Mouse (Mus musculus) megakaryocyte, embryonic 14.5 days (primary cell): ENCODE data around the gene Six5. TPM values are rescaled to one million over a fixed set of nuclear protein-coding genes. Genes with fewer than 3 reads are reported as not detected.
A peak's percentile ranks its signal among the peaks of the same experiment; 100 is the strongest.

ENCODE experiments used
- H3K27me3 ChIP-seq: replicated peaks from 2 replicates; pipeline ENCODE3; 2012; ENCODE audit warnings: inconsistent platforms
- H3K36me3 ChIP-seq: replicated peaks from 2 replicates; pipeline ENCODE3; 2012; ENCODE audit warnings: low read length, inconsistent platforms, mixed read lengths
- H3K4me1 ChIP-seq: 2 replicates; pipeline ENCODE4 v1.6.1; 2012; ENCODE audit warnings: inconsistent platforms
- H3K4me3 ChIP-seq: replicated peaks from 2 replicates; pipeline ENCODE3; 2012; ENCODE audit warnings: moderate library complexity, mild to moderate bottlenecking, inconsistent platforms
- H3K9me3 ChIP-seq: 2 replicates; pipeline ENCODE4 v1.6.1; 2012; ENCODE audit warnings: inconsistent platforms
- FLI1 ChIP-seq: IDR thresholded peaks from 2 replicates; pipeline ENCODE4 v1.6.1; 2012; ENCODE audit warnings: low read length, inconsistent platforms, mixed read lengths
- GATA1 ChIP-seq: IDR thresholded peaks from 3 replicates; pipeline ENCODE4 v1.6.1; 2012; ENCODE audit warnings: mixed read lengths, low read length, inconsistent platforms, borderline replicate concordance
- polyA plus RNA-seq: library from polyadenylated mRNA; stranded (reverse); fragments of >175 nt; gene quantifications from 2 replicates; pipeline ENCODE4 v1.2.3, GENCODE M21; 2012; ENCODE audit warnings: low replicate concordance; ENCODE audit not compliant: insufficient read depth

Gene Six5
- polyA plus RNA-seq, 1 experiment = 11.5 TPM

GRCm38 (mm10) chr7:19084921-19085473 lies 9.4 kb upstream of the Six5 start:
- H3K27me3 ChIP-seq = peaks cover 98% of the 10 kb centered on the region
- TF ChIP-seq FLI1 = no peak
- TF ChIP-seq GATA1 = no peak
- peaks cover 24% of the 10 kb centered on the region for H3K36me3 ChIP-seq
- H3K4me3 ChIP-seq = no peak overlapping the region
- H3K9me3 ChIP-seq = no peaks in the 10 kb centered on the region
- peaks cover 62% of the 10 kb centered on the region for H3K4me1 ChIP-seq

GRCm38 (mm10) chr7:19085495-19085894 lies 8.9 kb upstream of the Six5 start:
- H3K27me3 ChIP-seq = peaks cover 98% of the 10 kb centered on the region
- H3K9me3 ChIP-seq = no peaks in the 10 kb centered on the region
- TF ChIP-seq FLI1 (no peak), GATA1 (no peak)
- peaks cover 19% of the 10 kb centered on the region for H3K36me3 ChIP-seq
- H3K4me3 ChIP-seq = no peak overlapping the region
- peaks cover 57% of the 10 kb centered on the region for H3K4me1 ChIP-seq

- H3K4me3 ChIP-seq = peak overlapping the region; percentile 8
- TF ChIP-seq GATA1 (no peak), FLI1 (no peak)
- peaks cover 98% of the 10 kb centered on the region for H3K27me3 ChIP-seq
- no peaks in the 10 kb centered on the region for H3K9me3 ChIP-seq
- H3K4me1 ChIP-seq = peaks cover 51% of the 10 kb centered on the region
- peaks cover 14% of the 10 kb centered on the region for H3K36me3 ChIP-seq
Measured at GRCm38 (mm10) chr7:19086042-19086441, 8.4 kb upstream of the Six5 start.

- Histone ChIP-seq H3K4me1 (peaks cover 51% of the 10 kb centered on the region), H3K9me3 (no peaks in the 10 kb centered on the region), H3K36me3 (peaks cover 6% of the 10 kb centered on the region), H3K4me3 (no peak overlapping the region), H3K27me3 (peaks cover 98% of the 10 kb centered on the region)
- TF ChIP-seq GATA1 = no peak
- TF ChIP-seq FLI1 = no peak
Measured at GRCm38 (mm10) chr7:19086760-19087159, 7.6 kb upstream of the Six5 start.

- peak overlapping the region; percentile 73 for H3K4me3 ChIP-seq
- H3K27me3 ChIP-seq = peaks cover 89% of the 10 kb centered on the region
- no peaks in the 10 kb centered on the region for H3K36me3 ChIP-seq
- no peaks in the 10 kb centered on the region for H3K9me3 ChIP-seq
- TF ChIP-seq GATA1 (no peak), FLI1 (no peak)
- peaks cover 61% of the 10 kb centered on the region for H3K4me1 ChIP-seq
Measured at GRCm38 (mm10) chr7:19088813-19089212, 5.6 kb upstream of the Six5 start.

GRCm38 (mm10) chr7:19091913-19092312 lies 2.5 kb upstream of the Six5 start:
- peaks cover 8% of the 10 kb centered on the region for H3K36me3 ChIP-seq
- H3K9me3 ChIP-seq = no peaks in the 10 kb centered on the region
- no peak for TF ChIP-seq GATA1
- no peak for TF ChIP-seq FLI1
- H3K4me3 ChIP-seq = no peak overlapping the region
- peaks cover 62% of the 10 kb centered on the region for H3K27me3 ChIP-seq
- peaks cover 51% of the 10 kb centered on the region for H3K4me1 ChIP-seq

- H3K4me1 ChIP-seq = peaks cover 57% of the 10 kb centered on the region
- H3K4me3 ChIP-seq = peak overlapping the region; percentile 93
- peaks cover 59% of the 10 kb centered on the region for H3K27me3 ChIP-seq
- peaks cover 15% of the 10 kb centered on the region for H3K36me3 ChIP-seq
- no peaks in the 10 kb centered on the region for H3K9me3 ChIP-seq
- no peak for TF ChIP-seq FLI1
- no peak for TF ChIP-seq GATA1
Measured at GRCm38 (mm10) chr7:19092381-19093173, 1.8 kb upstream of the Six5 start.

- no peak for TF ChIP-seq GATA1
- TF ChIP-seq FLI1 = no peak
- Histone ChIP-seq H3K9me3 (no peaks in the 10 kb centered on the region), H3K27me3 (peaks cover 53% of the 10 kb centered on the region), H3K4me1 (peaks cover 58% of the 10 kb centered on the region), H3K36me3 (peaks cover 20% of the 10 kb centered on the region), H3K4me3 (peak overlapping the region; percentile 93)
Measured at GRCm38 (mm10) chr7:19093174-19093521, 1.2 kb upstream of the Six5 start.

GRCm38 (mm10) chr7:19093537-19094385 lies 633 bp upstream of the Six5 start:
- Histone ChIP-seq H3K4me1 (peaks cover 58% of the 10 kb centered on the region), H3K9me3 (no peaks in the 10 kb centered on the region), H3K4me3 (peak overlapping the region; percentile 93), H3K36me3 (peaks cover 21% of the 10 kb centered on the region), H3K27me3 (peaks cover 50% of the 10 kb centered on the region)
- TF ChIP-seq FLI1 = no peak

- Histone ChIP-seq H3K36me3 (peaks cover 21% of the 10 kb centered on the region), H3K9me3 (no peaks in the 10 kb centered on the region), H3K4me1 (peaks cover 66% of the 10 kb centered on the region), H3K27me3 (peaks cover 41% of the 10 kb centered on the region), H3K4me3 (peak overlapping the region; percentile 93)
- TF ChIP-seq FLI1 (no peak), GATA1 (no peak)
Measured at GRCm38 (mm10) chr7:19094826-19095750, 694 bp downstream of the Six5 start.
